Mouse (Mus musculus) CD4-positive, CD25-positive, alpha-beta regulatory T cell, adult 4 months (primary cell): ENCODE measurements around the gene Hmga2. TPM values are rescaled to one million over a fixed set of nuclear protein-coding genes. Genes with fewer than 3 reads are reported as not detected.
"Not testable (repeated sequence)": the region's sequence is repeated elsewhere in the genome, so short reads cannot be mapped to it uniquely, and the experiment has no call there.

Experiments
- ATAC-seq: one replicate; pipeline ENCODE4 v1.8.0; 2017
- polyA plus RNA-seq, 2 experiments: library from polyadenylated mRNA; unstranded; fragments of 100-300 nt; shearing (Covaris generic); gene quantifications; one replicate each; pipeline ENCODE4 v1.2.1; 2017

The Hmga2 gene
- polyA plus RNA-seq, 2 experiments from 2014 or later = 0.36 TPM; not detected in 1

GRCm38 (mm10) chr10:120339324-120339723, 136.9 kb downstream of the Hmga2 start:
- ATAC-seq = no peak

GRCm38 (mm10) chr10:120338841-120339240, 137.4 kb downstream of the Hmga2 start:
- ATAC-seq = no peak

- ATAC-seq = not testable (repeated sequence)
Observed at GRCm38 (mm10) chr10:120338431-120338830, 137.8 kb downstream of the Hmga2 start.

- ATAC-seq = no peak
Observed at GRCm38 (mm10) chr10:120327946-120328345, 148.3 kb downstream of the Hmga2 start.

- peak; percentile 47 for ATAC-seq
Observed at GRCm38 (mm10) chr10:120323584-120324203, 152.6 kb downstream of the Hmga2 start.

GRCm38 (mm10) chr10:120322815-120323214, 153.5 kb downstream of the Hmga2 start:
- ATAC-seq = no peak

GRCm38 (mm10) chr10:120319614-120320013, 156.7 kb downstream of the Hmga2 start:
- ATAC-seq = no peak

Other genes with a start within 250 kb of the Hmga2 start
- 10 to 100 TPM; 56.9 to 77.4 TPM for gene Llph, start 249.4 kb downstream of the Hmga2 start, polyA plus RNA-seq